Mouse (Mus musculus) common myeloid progenitor, adult 5-6 weeks (primary cell): ENCODE results near the gene Zfp263. TPM values are rescaled to one million over a fixed set of nuclear protein-coding genes. Genes with fewer than 3 reads are reported as not detected.

ENCODE experiments used
- ATAC-seq: replicated peaks from 2 replicates; pipeline ENCODE4 v1.8.0; 2016; ENCODE audit warnings: low read depth, mild to moderate bottlenecking, moderate TSS enrichment, inconsistent platforms; ENCODE audit not compliant: poor library complexity, severe bottlenecking
- total RNA-seq: library from RNA; stranded (forward); fragments of 200-1000, 187-1606 nt; gene quantifications from 2 replicates; pipeline ENCODE4 v1.2.3, GENCODE M21; 2017

Zfp263 gene
- 45.4 and 46.5 TPM in 2 replicates for total RNA-seq

GRCm38 (mm10) chr16:3743503-3744185 lies at the start of gene Zfp263:
Gene Zfp263 (plus strand): TSS chr16:3744093.
- peak; percentile 87 for ATAC-seq

- peak; percentile 94 for ATAC-seq
Observed at GRCm38 (mm10) chr16:3699281-3699680, 44.6 kb upstream of the Zfp263 start.

GRCm38 (mm10) chr16:3700893-3701292 lies 43.0 kb upstream of the Zfp263 start:
- peak; percentile 64 for ATAC-seq

- ATAC-seq, result peak; percentile 94
Observed at GRCm38 (mm10) chr16:3706680-3707079, 37.2 kb upstream of the Zfp263 start.

GRCm38 (mm10) chr16:3714731-3715130 lies 29.2 kb upstream of the Zfp263 start:
- peak; percentile 90 for ATAC-seq

- peak; percentile 37 for ATAC-seq
Observed at GRCm38 (mm10) chr16:3717980-3718379, 25.9 kb upstream of the Zfp263 start, which contains the start of gene Mefv. Gene Mefv (minus strand): TSS chr16:3718097.

- ATAC-seq, result peak; percentile 94
Observed at GRCm38 (mm10) chr16:3723231-3723630, 20.7 kb upstream of the Zfp263 start.

GRCm38 (mm10) chr16:3727980-3728720 lies 15.7 kb upstream of the Zfp263 start:
- no peak for ATAC-seq

GRCm38 (mm10) chr16:3732612-3733011 lies 11.3 kb upstream of the Zfp263 start:
- ATAC-seq, result peak; percentile 98

GRCm38 (mm10) chr16:3733198-3733732 lies 10.6 kb upstream of the Zfp263 start:
- ATAC-seq, result peak; percentile 57

- no peak for ATAC-seq
Observed at GRCm38 (mm10) chr16:3742466-3742865, 1.4 kb upstream of the Zfp263 start.

GRCm38 (mm10) chr16:3744186-3744700 lies 350 bp downstream of the Zfp263 start:
- ATAC-seq, result peak; percentile 39

GRCm38 (mm10) chr16:3745656-3746055 lies 1.8 kb downstream of the Zfp263 start:
- no peak for ATAC-seq

- no peak for ATAC-seq
Observed at GRCm38 (mm10) chr16:3748976-3749375, 5.1 kb downstream of the Zfp263 start.

- ATAC-seq, result no peak
Observed at GRCm38 (mm10) chr16:3771603-3772002, 27.7 kb downstream of the Zfp263 start.

- ATAC-seq, result no peak
Observed at GRCm38 (mm10) chr16:3776365-3776764, 32.5 kb downstream of the Zfp263 start.

- ATAC-seq, result no peak
Observed at GRCm38 (mm10) chr16:3777986-3778385, 34.1 kb downstream of the Zfp263 start.

GRCm38 (mm10) chr16:3781237-3781636 lies 37.3 kb downstream of the Zfp263 start:
- no peak for ATAC-seq

- no peak for ATAC-seq
Observed at GRCm38 (mm10) chr16:3788394-3788793, 44.5 kb downstream of the Zfp263 start.
